Comparison of ENCODE assay signal across 14 mouse cellular contexts in the genomic region with DNA sequence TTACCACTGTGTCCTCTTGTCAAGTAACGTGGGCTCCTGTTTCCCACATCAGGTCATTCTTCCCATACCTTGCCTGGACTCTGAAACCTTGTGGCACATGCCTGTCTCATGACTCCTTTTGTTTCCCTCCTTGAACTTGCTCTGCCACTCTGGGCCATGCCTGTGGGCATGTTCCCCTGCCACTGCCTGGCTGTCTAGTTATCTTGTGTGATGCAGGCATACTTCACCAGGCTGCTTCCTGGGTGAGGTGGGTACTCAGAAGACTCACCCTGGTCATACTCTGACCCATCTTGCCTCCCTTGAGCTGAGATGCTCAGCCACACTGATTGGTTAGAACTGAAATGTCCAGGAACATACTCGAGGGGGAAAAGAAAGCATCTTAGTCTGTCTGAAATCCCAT.
DNase-seq lines count a peak whose midpoint lies in the region; ATAC-seq and TF ChIP-seq lines count a peak whose summit lies in the region.
"Had no signal": no experiment of that assay in that cellular context is flagged by ENCODE, and none has a peak within 500 bp of the region (broad histone marks: within the 10 kb centered on the region; RNA-seq: fewer than 3 reads in every experiment).

No protein-coding gene starts in this region.

- H3K4me1 ChIP-seq in kidney, embryonic 14.5 days (ENCODE audit: control insufficient read depth, insufficient read depth, low read length), result no peaks in the 10 kb centered on the region
- no peaks in the 10 kb centered on the region for H3K4me1 ChIP-seq in thymus, adult 2 months (replicated peaks; ENCODE audit: control insufficient read depth, insufficient read depth, low read length)
- no peaks in the 10 kb centered on the region for H3K4me1 ChIP-seq in hindbrain, embryonic 14.5 days (replicated peaks; ENCODE audit: control insufficient read depth, insufficient read depth, low read length)
- H3K4me1 ChIP-seq: heart, embryonic 13.5 days; hindbrain, embryonic 10.5 days had no signal

- ATAC-seq in kidney, embryonic 14.5 days (ENCODE audit: low FRiP score, low TSS enrichment), result no peak
- no peak for ATAC-seq in hindbrain, embryonic 14.5 days (ENCODE audit: low FRiP score)

- no peak overlapping the region for H3K4me2 ChIP-seq in kidney, embryonic 14.5 days (replicated peaks; ENCODE audit: low read depth, low read length)
- H3K4me2 ChIP-seq in hindbrain, embryonic 14.5 days (replicated peaks), result no peak overlapping the region
- H3K4me2 ChIP-seq: heart, embryonic 13.5 days had no signal

- H3K9me3 ChIP-seq in kidney, embryonic 14.5 days (ENCODE audit: control insufficient read depth, low read length), result no peaks in the 10 kb centered on the region
- no peaks in the 10 kb centered on the region for H3K9me3 ChIP-seq in hindbrain, embryonic 14.5 days (ENCODE audit: control insufficient read depth, low read length)
- H3K9me3 ChIP-seq: heart, embryonic 13.5 days; hindbrain, embryonic 10.5 days had no signal

- TF ChIP-seq POLR2A in thymus, adult 2 months (IDR thresholded peaks at IDR 0.05; ENCODE audit: control insufficient read depth, extremely low read depth, insufficient read depth, low read length, poor library complexity), result no peak

- TF ChIP-seq CTCF in thymus, adult 2 months (IDR thresholded peaks at IDR 0.05; ENCODE audit: borderline replicate concordance, control insufficient read depth, extremely low read depth, insufficient read depth, low read length, poor library complexity), result no peak

- peak; percentile 23 to 29 for DNase-seq in kidney, adult 8-10 months
- DNase-seq in urinary bladder, adult 2 months (ENCODE audit: low spot score), result peak; percentile 28
- no peak for DNase-seq in urinary bladder, postnatal 10 days (ENCODE audit: low spot score)
- DNase-seq in lung, postnatal 36 days, result peak; percentile 33
- DNase-seq in thymus, adult 2 months, result no peak
- no peak for DNase-seq in thymus, postnatal 36 days
- no peak for DNase-seq in hindbrain, embryonic 14.5 days (ENCODE audit: low spot score)
- DNase-seq: adrenal gland, postnatal 10 days; cerebellum, postnatal 10 days; spleen, adult 18-20 months had no signal

- H3K36me3 ChIP-seq in kidney, embryonic 14.5 days (ENCODE audit: control insufficient read depth, insufficient read depth, low read length), result no peaks in the 10 kb centered on the region
- H3K36me3 ChIP-seq in thymus, adult 2 months (ENCODE audit: control insufficient read depth, insufficient read depth, low read length), result no peaks in the 10 kb centered on the region
- no peaks in the 10 kb centered on the region for H3K36me3 ChIP-seq in hindbrain, embryonic 14.5 days (replicated peaks; ENCODE audit: control insufficient read depth, insufficient read depth)
- H3K36me3 ChIP-seq: heart, embryonic 13.5 days; hindbrain, embryonic 10.5 days had no signal

- H3K27ac ChIP-seq in kidney, embryonic 14.5 days (ENCODE audit: low read depth, low read length), result no peak overlapping the region
- no peak overlapping the region for H3K27ac ChIP-seq in thymus, adult 2 months (ENCODE audit: control insufficient read depth, insufficient read depth, low read length)
- no peak overlapping the region for H3K27ac ChIP-seq in hindbrain, embryonic 14.5 days
- H3K27ac ChIP-seq: heart, embryonic 13.5 days; hindbrain, embryonic 10.5 days; kidney, postnatal 0 days had no signal

- WGBS in kidney, embryonic 14.5 days, result 82% methylated on average over 2 of the region's 2 CpGs
- WGBS in thymus, adult 2 months, result 75% methylated on average over 2 of the region's 2 CpGs
- WGBS in hindbrain, embryonic 14.5 days, result 75% methylated on average over 2 of the region's 2 CpGs

- no peak overlapping the region for H3K4me3 ChIP-seq in kidney, embryonic 14.5 days (ENCODE audit: low read length)
- no peak overlapping the region for H3K4me3 ChIP-seq in thymus, adult 2 months (ENCODE audit: control insufficient read depth, insufficient read depth, low read length)
- H3K4me3 ChIP-seq in hindbrain, embryonic 14.5 days (replicated peaks; ENCODE audit: low read length), result no peak overlapping the region
- H3K4me3 ChIP-seq: heart, embryonic 13.5 days; hindbrain, embryonic 10.5 days had no signal

- no peaks in the 10 kb centered on the region for H3K27me3 ChIP-seq in kidney, embryonic 14.5 days (ENCODE audit: control insufficient read depth, insufficient read depth, low read length)
- no peaks in the 10 kb centered on the region for H3K27me3 ChIP-seq in thymus, adult 2 months (ENCODE audit: control insufficient read depth, insufficient read depth, low read length)
- no peaks in the 10 kb centered on the region for H3K27me3 ChIP-seq in hindbrain, embryonic 14.5 days (ENCODE audit: control insufficient read depth, insufficient read depth, low read length)
- H3K27me3 ChIP-seq: heart, embryonic 13.5 days had no signal

- H3K9ac ChIP-seq in kidney, embryonic 14.5 days (ENCODE audit: low read depth, low read length), result no peak overlapping the region
- H3K9ac ChIP-seq in hindbrain, embryonic 14.5 days, result no peak overlapping the region
- H3K9ac ChIP-seq: heart, embryonic 13.5 days had no signal

Comparison
In these comparisons a context has a peak if more than half of its experiments do, and no peak if none do; other contexts are left out.
1. DNase-seq: peak in kidney, adult 8-10 months (2 of 2), urinary bladder, adult 2 months (single experiment) and lung, postnatal 36 days (single experiment); none in urinary bladder, postnatal 10 days (single experiment), thymus, adult 2 months (single experiment), thymus, postnatal 36 days (0 of 2) and hindbrain, embryonic 14.5 days (single experiment).